Mouse (Mus musculus) left cerebral cortex, postnatal 36 days (tissue): Measurements from ENCODE around the gene Kcnc3. TPM values are rescaled to one million over a fixed set of nuclear protein-coding genes. Genes with fewer than 3 reads are reported as not detected.

ENCODE experiments used
- DNase-seq, 2 experiments: peaks; one replicate each; pipeline ENCODE4 v3.0.0; 2021 to 2022; ENCODE audit warnings: low spot score in 2 of 2, mixed read lengths in 1 of 2
- intact Hi-C: fragments of 180-260 bp; cut with DNase I; formaldehyde crosslinking; loops from one replicate; pipeline ENCODE4 v1.15.1; 2025
- total RNA-seq, 2 experiments: library from RNA; stranded (reverse); gene quantifications; 2 replicates each; pipeline ENCODE4 v1.2.3; 2021

Gene Kcnc3
- 100 to 1,000 TPM in 1 of 2 experiments, 10 to 100 TPM in 1; 97.6 to 107 TPM for total RNA-seq

DNA sequence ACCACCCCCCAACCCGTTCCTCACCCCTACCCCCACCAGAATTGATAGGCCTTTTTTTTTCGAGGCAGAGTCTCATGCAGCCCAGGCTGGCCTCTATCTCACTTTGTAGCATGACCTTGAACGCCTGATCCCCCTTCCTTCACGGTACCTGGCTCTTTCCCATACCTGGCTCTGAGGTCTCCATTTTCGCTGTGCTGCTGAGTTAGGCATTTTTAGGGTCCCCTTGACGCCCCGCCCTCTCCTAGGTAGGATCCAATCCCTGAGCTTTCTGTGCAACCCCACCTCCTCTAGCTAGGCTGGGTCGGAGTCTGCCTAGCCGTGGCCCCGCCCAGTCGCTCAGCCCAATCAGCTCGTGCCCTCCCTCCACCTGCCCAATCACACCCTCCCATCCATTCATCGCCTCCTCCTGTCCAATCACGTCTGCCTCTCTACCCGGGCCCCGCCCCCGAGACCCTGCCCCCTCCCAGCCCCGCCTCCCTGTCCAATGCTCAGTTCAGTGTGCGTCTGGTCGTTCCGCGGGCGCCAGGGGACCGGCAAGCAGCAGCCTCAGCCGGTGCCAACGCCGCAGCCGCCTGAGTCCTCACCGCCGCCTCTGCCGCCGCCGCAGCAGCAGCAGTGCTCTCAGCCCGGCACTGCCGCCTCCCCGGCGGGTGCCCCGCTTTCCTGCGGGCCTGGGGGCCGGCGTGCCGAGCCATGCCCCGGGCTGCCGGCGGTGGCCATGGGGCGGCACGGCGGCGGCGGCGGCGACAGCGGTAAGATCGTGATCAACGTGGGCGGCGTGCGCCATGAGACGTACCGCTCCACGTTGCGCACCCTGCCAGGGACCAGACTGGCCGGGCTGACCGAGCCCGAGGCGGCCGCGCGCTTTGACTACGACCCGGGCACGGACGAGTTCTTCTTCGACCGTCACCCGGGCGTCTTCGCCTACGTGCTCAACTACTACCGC, at the start of gene Kcnc3:
Gene Kcnc3, plus strand, starts transcription at position 263 of the 946 bp plus-strand sequence.
- peak; percentile 91 to 93 for DNase-seq
- intact Hi-C loops: no loop called here

DNA sequence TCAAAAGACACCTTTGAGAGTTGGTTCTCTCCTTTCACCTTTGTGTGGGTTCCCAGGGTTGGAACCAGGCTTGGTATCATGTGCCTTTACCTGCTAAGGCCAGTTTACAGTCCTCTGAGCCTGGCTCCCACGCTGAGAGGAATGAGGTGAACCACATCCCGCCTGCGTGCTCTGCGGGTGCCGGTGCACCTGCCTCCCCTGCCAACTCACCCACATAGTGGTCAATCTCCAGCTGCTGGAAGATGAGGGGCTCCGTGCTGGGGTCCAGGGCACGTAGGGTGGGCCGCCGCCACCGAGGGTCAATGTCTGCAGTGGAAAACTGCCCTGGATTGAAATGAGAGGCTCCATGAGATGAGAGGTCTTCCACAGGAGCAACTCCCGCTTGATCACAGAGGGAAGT, 47.9 kb upstream of the Kcnc3 start:
- intact Hi-C loops: no loop called here
- no peak for DNase-seq

DNA sequence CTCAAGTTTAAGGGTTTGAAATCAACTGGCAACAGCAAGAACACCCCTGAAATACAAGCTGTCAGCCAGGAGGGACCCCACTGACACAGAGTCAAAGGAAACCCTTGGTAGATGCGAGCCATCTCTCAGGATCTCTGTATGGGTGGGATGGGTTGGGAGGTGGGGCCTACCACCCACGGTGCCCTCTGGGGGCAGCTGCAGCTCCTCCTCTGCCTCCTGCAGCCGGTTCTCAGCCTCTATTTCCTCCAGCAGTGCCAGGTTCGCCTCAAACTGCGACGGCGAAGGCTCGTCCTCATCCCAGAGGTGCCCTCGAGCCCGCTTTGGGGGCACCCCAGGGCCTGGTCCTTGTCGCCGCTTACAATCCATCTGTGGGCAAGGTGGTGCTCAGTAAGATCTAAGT, 47.4 kb upstream of the Kcnc3 start:
- intact Hi-C loops: no loop called here
- no peak for DNase-seq

DNA sequence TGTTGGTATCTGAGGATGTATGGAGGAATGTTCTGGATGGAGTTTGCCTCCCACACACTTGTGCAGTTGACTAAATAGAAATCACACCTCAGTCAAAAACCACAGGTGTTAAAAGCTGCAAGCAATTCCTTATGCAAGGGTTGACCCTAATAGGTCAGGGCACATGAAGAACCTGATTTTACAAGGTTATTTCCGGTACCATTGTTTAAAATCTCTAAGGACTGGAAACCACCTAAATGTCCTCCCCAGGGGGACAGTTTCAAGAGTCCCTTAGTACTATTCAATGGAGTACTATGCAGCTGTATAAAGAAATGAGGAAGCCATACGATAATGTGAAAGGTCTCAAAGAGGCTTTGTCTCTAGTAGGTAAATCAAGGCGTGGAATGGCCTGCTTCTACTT, 44.2 kb upstream of the Kcnc3 start:
- no peak for DNase-seq
- intact Hi-C loops: no loop called here

DNA sequence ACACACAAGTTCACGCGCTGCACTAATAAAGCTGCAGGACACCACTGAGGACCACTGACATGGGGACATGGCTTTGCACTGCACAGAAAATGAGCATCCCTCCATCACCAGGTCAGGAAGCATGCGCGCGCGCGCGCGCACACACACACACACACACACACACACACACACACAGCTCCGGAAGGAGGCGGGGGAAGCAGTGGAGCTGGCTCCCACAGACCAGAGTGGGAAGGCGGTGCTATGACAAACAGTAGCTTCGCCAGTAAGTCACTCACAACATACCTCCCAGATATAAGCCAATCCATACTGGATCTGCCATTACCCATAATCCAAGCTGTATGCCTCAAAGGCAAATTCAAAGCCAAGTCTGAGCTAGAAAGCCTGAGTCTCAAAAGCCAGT, 43.4 kb upstream of the Kcnc3 start:
- intact Hi-C loops: no loop called here
- DNase-seq: no peak

DNA sequence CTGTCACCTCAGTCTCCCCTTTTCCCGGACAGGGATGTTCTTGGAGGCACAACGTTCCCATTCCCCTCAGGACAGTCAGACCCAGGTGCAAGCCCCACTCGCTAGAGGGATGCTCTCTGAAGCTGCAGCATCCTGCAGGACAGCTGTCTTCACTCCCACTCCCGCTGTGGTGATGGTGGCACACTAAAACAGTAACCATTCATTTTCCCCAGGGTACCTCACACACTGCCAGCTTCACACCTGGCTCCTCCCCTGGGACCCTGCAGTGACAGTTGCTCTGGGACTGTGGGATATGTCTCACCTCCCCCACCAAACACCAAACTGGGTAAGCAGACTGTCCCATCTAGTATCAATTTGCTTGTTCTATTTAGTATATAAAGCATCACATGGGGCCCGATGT, 42.7 kb upstream of the Kcnc3 start:
- intact Hi-C loops: no loop called here

DNA sequence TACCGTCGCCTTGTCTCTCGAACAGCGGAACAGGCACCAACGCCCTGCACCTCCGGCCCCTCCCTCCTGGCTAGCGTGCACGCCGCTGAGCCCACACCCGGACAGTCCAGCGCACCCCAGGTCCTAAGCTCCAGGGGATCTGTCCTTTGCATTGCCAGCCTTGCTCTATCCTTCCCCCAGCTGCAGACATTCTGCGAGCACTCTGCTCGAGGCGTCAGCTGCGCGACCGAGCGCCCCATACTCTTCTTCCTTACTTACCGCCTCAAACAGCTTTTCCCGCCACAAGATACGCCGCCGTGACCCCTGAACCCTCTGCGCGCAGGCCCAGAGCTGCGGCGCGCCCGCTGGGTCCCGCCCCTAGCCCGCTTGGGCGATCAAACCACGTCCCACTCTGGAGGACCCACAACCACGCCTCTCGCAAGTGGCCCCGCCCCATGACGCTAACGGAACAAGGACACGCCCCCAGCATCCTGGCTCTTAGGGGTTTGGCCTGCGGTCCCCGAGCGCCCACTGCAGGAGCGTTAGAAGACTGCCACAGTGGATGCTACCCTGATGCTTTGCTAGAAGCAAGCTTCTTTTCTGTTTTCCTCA, 41.9 kb upstream of the Kcnc3 start, which contains the start of gene Pold1:
Gene Pold1, minus strand, starts transcription at position 353 of the 591 bp plus-strand sequence.
- intact Hi-C loops: no loop called here
- peak; percentile 99 for DNase-seq

More for the DNA sequence above, 42.7 kb upstream of the Kcnc3 start:
- no peak for DNase-seq

DNA sequence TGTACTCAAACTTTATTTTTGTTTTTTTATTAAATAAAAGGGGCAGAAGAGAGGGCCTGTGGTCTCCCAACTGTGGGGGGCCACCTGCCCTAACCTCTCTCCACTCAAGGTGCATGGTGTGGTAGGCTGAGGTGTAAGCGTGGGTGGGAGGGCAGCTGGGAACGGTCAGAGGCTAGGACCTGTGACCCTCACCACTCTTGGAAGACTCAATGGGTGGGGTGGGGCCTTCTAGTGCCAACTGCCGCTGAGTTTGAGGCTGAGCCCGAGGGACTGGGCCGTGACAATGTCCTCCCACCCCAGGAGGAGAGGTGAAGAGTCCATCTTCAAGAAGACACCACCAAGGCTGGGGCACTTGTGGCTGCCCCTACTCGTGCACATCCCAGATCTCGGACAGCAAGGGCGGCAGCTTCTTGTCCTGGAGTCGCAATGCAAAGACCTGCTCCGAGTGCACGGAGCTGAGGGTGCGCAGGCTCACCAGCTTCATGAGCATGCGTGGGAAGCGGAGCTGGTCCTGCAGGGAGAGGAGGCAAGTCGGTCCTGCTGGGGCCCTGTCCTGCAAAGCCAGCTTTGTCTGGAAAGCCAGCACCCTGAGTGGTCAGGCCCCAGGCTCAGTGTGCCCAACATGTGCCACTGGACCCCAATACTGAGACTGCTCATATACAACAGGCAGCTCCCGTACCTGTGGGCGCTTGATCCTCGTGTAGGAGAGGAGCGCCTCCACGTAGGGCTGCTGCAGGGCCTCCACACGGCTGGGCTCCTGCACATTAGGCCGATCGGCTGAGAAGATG, 40.6 kb upstream of the Kcnc3 start:
- intact Hi-C loops: loop anchor here (2.0 kb wide), 1 partner anchor 49 kb away; no protein-coding TSS in a partner anchor
- no peak for DNase-seq

DNA sequence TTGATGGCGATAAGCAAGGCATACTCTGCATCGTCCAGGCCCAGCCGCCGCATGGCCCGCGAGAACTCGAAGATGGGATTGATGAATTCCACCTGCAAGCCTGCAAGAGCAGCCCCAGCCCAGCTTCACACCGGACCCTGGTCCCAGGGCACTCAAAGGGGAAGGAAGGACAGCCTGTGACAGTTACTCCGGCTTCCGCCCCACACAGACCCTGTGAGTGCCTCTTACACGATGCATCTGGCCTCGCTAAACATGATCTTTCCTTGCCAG, 40.1 kb upstream of the Kcnc3 start:
- intact Hi-C loops: loop anchor here (2.0 kb wide), 1 partner anchor 50 kb away; no protein-coding TSS in a partner anchor
- no peak for DNase-seq

DNA sequence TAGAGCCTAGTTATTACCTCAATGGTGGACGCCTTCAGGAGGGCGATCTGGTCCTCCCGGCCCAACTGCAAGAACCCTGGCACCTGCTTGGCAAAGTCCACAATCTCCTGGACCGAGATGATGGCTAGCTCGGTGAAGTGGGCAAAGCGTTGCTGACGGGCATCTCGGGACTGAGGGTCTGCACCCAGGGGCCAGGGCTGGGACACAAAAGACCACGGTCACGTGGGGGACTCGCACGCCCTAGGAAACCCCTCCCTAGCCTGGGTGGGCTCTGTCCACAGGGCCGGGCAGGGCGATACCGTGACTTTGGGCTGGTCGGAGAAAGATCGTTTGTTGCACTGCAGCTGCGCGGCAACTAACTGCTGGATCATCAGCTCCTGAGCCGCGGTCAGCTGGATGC, 39.2 kb upstream of the Kcnc3 start:
- no peak for DNase-seq
- intact Hi-C loops: loop anchor here (2.0 kb wide), 1 partner anchor 50 kb away; no protein-coding TSS in a partner anchor

DNA sequence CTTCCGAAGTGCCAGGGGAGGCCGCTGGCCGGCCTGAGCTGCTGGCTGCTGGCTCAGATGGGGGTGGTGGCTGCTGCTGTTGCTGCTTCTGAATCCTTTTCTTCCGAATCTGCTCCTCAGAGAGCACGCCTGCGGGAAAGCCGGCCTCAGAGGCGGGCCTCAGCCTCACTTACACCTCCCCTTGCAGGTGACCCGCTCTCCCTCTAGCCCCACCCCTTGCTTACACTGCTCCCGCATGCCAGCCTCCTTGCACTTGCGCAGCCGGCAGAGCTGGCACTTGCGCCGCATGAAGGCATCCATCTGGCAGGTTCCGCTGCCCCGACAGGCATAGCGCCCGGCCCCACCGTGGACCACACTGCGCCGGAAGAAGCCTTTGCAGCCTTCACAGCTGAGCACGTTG, 38.7 kb upstream of the Kcnc3 start:
- intact Hi-C loops: loop anchor here (2.0 kb wide), 1 partner anchor 51 kb away; no protein-coding TSS in a partner anchor
- DNase-seq: no peak

DNA sequence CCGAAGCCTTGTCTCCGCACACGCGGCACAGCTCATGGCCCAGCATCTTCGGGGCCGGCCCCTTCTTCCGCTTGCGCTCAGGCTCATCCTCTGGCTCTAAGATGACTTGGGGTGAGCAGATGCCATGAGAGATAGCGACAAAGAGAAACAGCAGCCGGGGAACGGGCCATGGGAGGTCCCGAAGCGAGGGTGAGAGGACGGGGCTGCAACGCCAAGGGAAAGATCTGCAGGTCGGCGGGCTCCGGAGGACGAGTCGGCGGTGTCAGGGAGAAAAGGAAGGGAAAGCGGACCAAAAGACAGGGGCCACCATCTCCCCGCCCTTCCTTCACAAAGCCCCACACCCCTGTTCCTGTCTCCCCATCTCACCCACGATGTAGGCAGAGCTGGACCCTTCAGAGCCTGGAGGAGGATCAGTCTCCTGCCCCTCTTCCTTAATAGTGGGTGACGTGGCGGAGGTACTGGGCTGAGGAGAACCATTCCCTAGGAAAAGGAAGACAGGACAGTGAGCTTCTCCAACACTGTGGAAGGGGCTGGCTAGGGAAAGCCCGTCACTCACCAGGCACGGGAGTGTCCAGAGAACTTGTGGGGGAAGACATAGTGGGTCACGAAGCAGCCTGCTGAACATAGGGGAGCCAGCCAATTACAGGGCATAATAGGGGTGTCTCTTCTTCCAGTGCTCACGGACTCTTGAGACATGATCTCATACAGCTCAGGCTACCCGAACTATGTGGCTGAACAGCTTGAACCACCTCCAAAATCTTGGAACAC, 38.1 kb upstream of the Kcnc3 start:
- DNase-seq: no peak
- intact Hi-C loops: no loop called here

DNA sequence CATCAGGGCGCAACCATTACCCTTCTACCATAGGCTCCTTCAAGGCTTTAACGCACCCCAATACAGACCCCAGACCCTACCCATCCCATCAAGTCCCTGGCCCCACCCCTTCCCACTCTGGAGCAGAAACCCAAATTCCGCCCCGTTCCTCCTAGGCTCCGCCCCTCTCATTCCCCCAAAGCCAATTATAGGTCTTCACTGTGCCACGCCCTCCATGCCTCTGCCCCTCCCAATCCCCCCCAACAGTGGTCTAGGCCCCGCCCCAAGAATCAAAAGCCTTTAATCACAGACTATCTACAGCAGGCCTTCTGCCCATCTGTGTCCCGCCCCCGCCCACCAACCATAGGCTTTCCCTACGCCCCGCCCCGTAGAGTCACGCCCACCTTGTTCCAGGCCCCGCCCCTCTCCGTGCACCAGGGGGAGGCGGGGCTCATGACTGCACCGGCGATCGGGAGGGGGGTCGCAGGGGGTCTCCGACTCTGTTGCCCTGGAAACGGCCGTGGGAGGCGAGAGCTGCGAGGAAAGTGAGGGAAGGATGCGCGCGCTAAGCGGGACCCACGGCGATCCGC, 37.2 kb upstream of the Kcnc3 start:
- intact Hi-C loops: no loop called here
- DNase-seq: peak; percentile 21 to 30

DNA sequence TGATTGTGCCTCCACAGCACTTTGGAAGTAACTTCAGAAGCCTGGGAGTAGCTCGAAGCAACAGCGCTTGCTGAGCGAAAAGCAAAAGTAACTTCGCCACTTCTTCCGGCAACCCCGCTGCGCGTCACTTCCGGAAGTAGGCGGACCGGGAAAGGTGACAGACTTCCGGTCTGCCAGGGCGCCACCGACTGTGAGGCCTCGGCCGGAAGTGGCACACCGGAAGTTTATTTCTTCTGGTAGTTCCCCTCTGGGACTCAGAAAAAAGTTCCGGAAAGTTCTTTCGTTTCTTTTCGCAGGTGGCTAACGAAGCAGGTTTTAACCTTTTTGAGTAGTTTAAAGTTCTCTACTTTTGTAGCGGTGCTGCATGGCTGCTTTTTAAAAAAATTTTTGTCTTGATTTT, 36.6 kb upstream of the Kcnc3 start, which contains the start of gene Nr1h2:
Gene Nr1h2, minus strand, starts transcription at position 126 of the 400 bp plus-strand sequence.
- intact Hi-C loops: no loop called here
- DNase-seq: peak; percentile 94 to 95

DNA sequence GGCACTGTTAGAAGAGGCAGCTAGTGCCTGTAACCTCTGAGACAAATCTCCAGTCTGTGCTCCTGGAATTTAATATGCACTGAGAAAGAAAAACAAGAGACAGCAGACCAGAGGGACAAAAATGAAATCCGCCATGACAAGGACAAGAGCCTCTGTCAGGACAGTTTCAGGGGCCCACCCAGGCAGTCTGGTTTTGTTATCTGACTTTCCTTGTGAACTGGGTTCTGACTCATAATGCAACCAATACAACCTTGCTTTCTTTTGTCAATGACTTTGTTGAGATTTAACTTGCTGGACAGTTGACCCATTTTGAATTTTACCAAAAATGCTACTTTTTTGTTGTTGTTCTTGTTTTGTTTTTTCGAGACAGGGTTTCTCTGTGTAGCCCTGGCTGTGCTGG, 32.8 kb upstream of the Kcnc3 start:
- DNase-seq: no peak
- intact Hi-C loops: no loop called here

DNA sequence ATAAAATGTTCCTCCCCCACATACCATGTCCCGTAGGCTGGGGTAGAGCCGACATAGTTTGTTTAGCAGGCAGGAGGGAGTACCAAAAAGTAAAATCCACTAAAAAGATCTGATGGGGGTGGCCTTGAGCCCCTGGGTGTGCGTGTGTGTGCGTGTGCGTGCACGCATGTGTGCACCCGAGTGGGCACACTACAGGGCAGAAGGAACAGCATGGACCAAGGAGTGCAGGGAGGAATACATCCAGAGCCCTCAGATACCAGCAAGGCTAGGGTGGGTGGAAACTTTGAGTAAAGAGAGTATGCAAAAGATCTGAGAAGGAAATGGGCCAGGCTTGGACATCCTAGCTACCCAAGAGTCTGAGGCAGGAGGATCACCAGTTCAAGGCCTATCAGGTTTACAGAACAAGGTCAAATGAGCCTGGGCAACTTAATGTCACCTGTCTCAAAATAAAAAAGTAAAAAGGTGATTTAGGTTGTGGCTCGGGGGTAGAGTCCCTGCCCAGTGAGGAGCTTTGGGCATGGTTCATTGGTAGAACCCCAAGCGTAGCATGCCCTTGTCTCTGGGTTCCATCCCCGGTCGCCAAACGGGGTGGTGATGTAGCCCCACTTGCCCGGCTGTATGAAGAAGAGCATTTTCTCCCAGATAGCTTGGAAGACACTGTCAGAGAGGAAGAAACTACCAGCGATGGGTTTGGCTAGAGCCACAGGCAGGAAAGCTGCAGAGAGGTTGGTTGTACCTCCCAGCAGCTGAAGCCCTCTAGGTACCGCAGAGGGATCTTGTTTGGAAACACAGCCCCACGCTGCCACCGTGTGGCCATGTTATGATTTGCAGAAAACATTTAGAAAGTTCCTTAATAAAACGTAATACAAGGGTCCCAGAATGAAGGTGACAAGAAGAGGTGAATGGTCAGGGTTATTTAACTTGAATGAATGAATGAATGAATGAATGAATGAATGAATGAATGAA, 29.7 kb upstream of the Kcnc3 start:
- intact Hi-C loops: loop anchor here (5.0 kb wide), 1 partner anchor 87 kb away; no protein-coding TSS in a partner anchor
- peak; percentile 50 to 56 for DNase-seq

DNA sequence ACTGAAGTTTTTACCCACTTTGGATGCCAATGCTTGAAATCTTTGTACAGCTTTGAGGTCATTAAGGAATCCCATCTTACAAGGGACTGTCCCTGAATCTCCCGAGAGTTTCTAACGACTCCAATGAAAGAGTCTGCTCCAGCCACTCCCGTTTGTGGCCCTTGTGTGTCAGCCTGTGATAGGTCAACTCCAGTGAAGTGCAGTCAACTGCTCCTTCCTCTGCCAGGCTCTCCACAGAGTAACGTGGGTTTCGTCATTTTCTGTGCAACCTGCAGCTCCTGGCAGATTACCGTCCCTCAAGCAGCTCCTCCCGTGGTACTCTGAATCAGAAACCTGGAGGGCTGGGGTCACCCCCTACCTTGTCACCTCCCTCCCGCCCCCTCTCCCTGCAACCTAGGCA, 27.2 kb upstream of the Kcnc3 start:
- intact Hi-C loops: loop anchor here (5.0 kb wide), 1 partner anchor 84 kb away; no protein-coding TSS in a partner anchor

DNA sequence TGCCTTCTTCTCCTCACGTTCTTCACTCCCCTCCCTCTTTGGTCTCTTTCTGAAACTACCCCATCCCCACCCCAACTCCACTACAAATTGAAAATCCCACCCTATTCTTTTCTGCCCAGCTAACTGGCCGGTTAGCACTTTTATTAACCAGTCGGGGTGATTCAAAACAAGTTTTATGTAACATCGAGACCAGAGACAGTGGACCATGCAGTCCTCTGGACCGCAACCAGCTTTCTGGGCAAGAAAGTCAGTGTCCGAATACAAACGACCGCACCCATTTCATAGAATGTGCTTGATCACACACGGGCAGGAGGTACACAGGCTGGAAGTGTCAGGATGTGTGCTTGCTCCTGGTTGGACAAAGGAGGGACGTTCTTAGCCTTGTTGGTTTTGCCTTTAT, 26.0 kb upstream of the Kcnc3 start:
- intact Hi-C loops: loop anchor here (5.0 kb wide), 1 partner anchor 83 kb away; no protein-coding TSS in a partner anchor
- DNase-seq: no peak

More for the DNA sequence above, 27.2 kb upstream of the Kcnc3 start:
- no peak for DNase-seq
